Mouse (Mus musculus) intestine, embryonic 15.5 days (tissue): ENCODE results near the gene Pold2. TPM values are rescaled to one million over a fixed set of nuclear protein-coding genes. Genes with fewer than 3 reads are reported as not detected.
A peak's percentile ranks its signal among the peaks of the same experiment; 100 is the strongest.
"Not testable (repeated sequence)": the region's sequence is repeated elsewhere in the genome, so short reads cannot be mapped to it uniquely, and the experiment has no call there.

Experiments used
- ATAC-seq: fragments of 200-750 bp; cut with Nextera tagmentation; 2 replicates; pipeline ENCODE4 v1.8.0; 2017; ENCODE audit warnings: moderate TSS enrichment, moderate library complexity
- H3K27ac ChIP-seq: fragments of 300-500 bp; sonication (generic); 2 replicates; pipeline ENCODE4 v1.5.1; 2015; ENCODE audit warnings: mild to moderate bottlenecking, inconsistent platforms
- H3K27me3 ChIP-seq: fragments of 300-500 bp; sonication (generic); replicated peaks from 2 replicates; pipeline ENCODE4 v1.6.1; 2015; ENCODE audit warnings: inconsistent platforms
- H3K36me3 ChIP-seq: fragments of 300-500 bp; sonication (generic); 2 replicates; pipeline ENCODE4 v1.6.1; 2015; ENCODE audit warnings: inconsistent platforms
- H3K4me1 ChIP-seq: fragments of 300-500 bp; sonication (generic); replicated peaks from 2 replicates; pipeline ENCODE4 v1.6.1; 2015; ENCODE audit warnings: inconsistent platforms
- H3K4me2 ChIP-seq: fragments of 300-500 bp; sonication (generic); replicated peaks from 2 replicates; pipeline ENCODE4 v1.6.1; 2015; ENCODE audit warnings: mild to moderate bottlenecking, inconsistent platforms
- H3K4me3 ChIP-seq: fragments of 300-500 bp; sonication (generic); replicated peaks from 2 replicates; pipeline ENCODE4 v1.5.1; 2015; ENCODE audit warnings: inconsistent platforms
- H3K9ac ChIP-seq: fragments of 300-500 bp; sonication (generic); 2 replicates; pipeline ENCODE4 v1.6.1; 2015; ENCODE audit warnings: inconsistent platforms
- H3K9me3 ChIP-seq: fragments of 300-500 bp; sonication (generic); 2 replicates; pipeline ENCODE4 v1.6.1; 2016; ENCODE audit warnings: inconsistent platforms
- WGBS: fragments of 180-500 bp; shearing (Covaris S2); methylation state at CpG from one replicate; pipeline ENCODE4 v1.1.7; 2015; 5-methylcytosine and 5-hydroxymethylcytosine counted together
- polyA plus RNA-seq: library from polyadenylated mRNA; unstranded; fragments of >200 nt; fragmentation: Nextera tagmentation; extraction: Ambion mirVana; gene quantifications from 2 replicates; pipeline ENCODE4 v1.2.1, GENCODE M21; 2015

Pold2 gene
- polyA plus RNA-seq, 1 experiment from 2014 or later = 137 TPM

DNA sequence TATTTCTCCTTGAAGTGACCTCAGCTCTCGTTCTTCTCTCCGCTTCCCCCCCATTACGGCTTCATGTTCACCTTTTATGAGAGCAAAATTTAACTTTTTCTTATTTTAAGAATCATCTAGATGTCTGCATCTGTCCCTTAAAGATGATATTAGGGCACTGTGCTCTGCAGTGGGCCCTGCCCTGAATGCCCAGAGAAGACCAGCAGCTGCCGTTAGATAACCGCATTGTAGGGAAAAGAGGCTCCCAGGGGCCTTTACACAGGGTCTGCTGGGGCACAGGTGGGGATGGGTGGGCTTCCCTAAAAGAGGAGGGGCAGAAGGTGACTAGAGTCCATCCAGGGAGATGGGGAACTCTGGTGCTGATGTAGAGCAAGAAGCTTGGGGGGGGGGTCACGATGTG is 15.7 kb upstream of the Pold2 start:
- H3K36me3 ChIP-seq = no peaks in the 10 kb centered on the region
- peak overlapping the region; percentile 23; the same call in 1 of the 2 replicates for H3K27ac ChIP-seq
- no peak for ATAC-seq
- WGBS = 68% methylated on average over 6 of the region's 6 CpGs
- no peaks in the 10 kb centered on the region for H3K9me3 ChIP-seq
- H3K4me1 ChIP-seq = peaks cover 47% of the 10 kb centered on the region
- H3K4me2 ChIP-seq = no peak overlapping the region
- H3K9ac ChIP-seq = no peak overlapping the region
- no peaks in the 10 kb centered on the region for H3K27me3 ChIP-seq
- no peak overlapping the region for H3K4me3 ChIP-seq

DNA sequence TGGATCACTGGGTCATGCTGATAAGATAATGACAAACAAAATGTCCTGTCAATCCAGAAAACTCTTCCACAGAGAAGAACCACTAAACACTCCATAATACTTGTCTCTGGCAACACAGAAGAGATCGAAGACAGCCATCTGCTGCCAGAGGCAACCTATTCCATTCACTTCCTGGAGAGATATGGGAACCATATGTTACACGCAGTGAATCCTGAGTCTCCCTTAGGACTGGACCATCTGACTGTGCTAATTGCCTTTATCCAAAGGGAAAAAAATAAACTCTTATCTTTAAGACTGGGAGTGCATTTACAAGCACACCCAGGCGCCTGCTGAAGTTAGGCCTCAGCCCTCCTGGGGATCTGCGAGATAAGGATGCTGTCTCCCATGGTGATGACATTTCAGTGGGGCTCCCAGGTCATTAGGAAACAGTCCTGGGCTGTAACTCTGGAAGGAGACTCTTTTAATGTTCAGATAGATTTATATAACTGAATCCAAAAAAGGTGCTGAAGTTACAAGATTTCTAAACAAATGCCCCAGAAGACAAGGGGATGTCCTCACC is 14.8 kb upstream of the Pold2 start:
- Histone ChIP-seq H3K4me1 (peaks cover 41% of the 10 kb centered on the region), H3K9ac (no peak overlapping the region), H3K9me3 (no peaks in the 10 kb centered on the region), H3K4me2 (no peak overlapping the region), H3K27me3 (no peaks in the 10 kb centered on the region), H3K36me3 (no peaks in the 10 kb centered on the region), H3K27ac (0 out of 2 replicates have a peak overlapping the region, but pooled peaks have one; percentile 61), H3K4me3 (no peak overlapping the region)
- peak; percentile 61 for ATAC-seq
- WGBS = 23% methylated on average over 4 of the region's 4 CpGs

DNA sequence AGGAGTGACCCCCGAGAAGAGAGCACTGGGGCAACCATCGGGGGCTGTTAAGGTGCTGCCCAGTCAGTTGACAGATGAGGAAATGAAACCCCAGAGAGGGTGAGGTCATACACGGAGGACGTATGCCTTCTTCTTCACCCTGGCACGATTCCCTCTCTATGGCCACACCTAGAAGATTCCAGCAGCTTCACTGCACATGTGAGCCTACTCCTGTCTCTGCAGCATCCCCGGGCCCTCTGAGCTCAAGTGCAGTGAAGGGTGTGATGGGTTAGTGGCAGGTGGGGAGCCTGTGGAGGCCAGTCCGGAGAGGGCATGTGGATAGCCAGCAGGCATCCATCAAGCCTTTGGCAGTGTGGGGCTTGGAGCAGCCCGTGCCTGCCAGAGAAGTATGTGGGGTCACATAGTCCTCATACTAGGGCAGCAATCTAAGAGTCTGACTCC is 14.1 kb upstream of the Pold2 start:
- Histone ChIP-seq H3K9me3 (no peaks in the 10 kb centered on the region), H3K9ac (no peak overlapping the region), H3K27me3 (no peaks in the 10 kb centered on the region), H3K27ac (peak overlapping the region; percentile 61; the same call in 1 of the 2 replicates), H3K4me2 (no peak overlapping the region), H3K4me1 (peaks cover 35% of the 10 kb centered on the region), H3K4me3 (no peak overlapping the region), H3K36me3 (no peaks in the 10 kb centered on the region)
- 33% methylated on average over 8 of the region's 8 CpGs for WGBS
- peak; percentile 19 for ATAC-seq

DNA sequence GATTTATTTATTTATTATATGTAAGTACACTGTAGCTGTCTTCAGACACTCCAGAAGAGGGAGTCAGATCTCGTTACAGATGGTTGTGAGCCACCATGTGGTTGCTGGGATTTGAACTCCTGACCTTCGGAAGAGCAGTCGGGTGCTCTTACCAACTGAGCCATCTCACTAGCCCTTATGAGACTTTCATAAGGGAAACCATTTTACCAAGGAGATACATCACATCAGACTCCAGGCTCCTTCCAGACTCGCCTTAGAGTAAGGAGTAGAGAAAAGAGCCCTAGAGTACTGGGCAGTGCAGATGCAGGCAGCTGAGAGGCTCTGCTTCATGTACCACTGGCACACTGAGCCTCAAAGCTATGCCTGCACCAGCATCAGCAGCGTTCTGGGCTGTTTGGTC is 10.5 kb upstream of the Pold2 start:
- H3K4me1 ChIP-seq = peaks cover 20% of the 10 kb centered on the region
- not testable (repeated sequence) for H3K27me3 ChIP-seq, H3K9me3 ChIP-seq, H3K27ac ChIP-seq, H3K36me3 ChIP-seq, ATAC-seq, H3K9ac ChIP-seq, H3K4me3 ChIP-seq, H3K4me2 ChIP-seq
- WGBS = 64% methylated on average over 5 of the region's 5 CpGs

DNA sequence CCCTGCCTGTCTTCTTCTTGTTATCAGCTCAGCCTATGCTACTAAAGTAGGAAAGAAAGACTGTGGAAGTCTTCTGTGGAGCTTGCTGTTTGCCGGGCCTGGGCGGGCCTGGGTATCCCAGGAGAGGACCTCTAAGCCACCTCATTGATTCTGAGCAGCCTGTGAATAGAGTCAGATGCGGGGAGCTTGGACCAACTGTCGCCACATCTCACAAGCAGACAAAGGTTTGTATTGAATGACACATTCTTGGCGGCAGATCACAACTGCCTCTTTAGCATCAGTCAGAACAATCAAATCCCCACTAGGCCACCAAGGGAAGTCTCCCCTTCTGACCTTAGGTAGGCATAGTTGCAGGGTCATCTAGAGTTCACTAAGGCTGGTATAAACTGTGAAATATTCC is 9.2 kb upstream of the Pold2 start:
- H3K4me1 ChIP-seq = peaks cover 17% of the 10 kb centered on the region
- no peaks in the 10 kb centered on the region for H3K27me3 ChIP-seq
- whole genome bisulfite sequencing = 62% methylated on average over 5 of the region's 5 CpGs
- no peak overlapping the region for H3K27ac ChIP-seq
- H3K9me3 ChIP-seq = no peaks in the 10 kb centered on the region
- H3K4me3 ChIP-seq = no peak overlapping the region
- no peak overlapping the region for H3K9ac ChIP-seq
- no peak overlapping the region for H3K4me2 ChIP-seq
- no peaks in the 10 kb centered on the region for H3K36me3 ChIP-seq
- no peak for ATAC-seq

DNA sequence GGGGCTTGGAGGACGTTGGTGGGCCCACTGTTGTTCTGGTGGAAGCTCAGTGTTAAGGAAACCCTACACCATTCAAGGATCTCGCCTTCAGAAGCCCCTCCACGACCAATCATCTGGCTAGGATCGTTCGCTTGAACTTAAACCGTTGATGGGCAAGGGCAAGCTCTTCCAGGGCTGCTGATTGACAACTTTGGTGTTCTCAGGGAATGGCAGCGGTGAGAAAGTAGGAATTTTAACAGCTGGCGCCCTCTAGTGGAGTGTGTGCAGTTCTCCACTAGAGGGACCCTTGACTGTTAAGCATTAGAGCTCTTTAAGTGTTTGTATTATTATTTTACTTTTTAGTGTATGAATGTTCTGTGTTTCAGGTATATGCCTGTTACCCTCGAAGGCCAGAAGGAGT is 8.1 kb upstream of the Pold2 start:
- no peak overlapping the region for H3K4me3 ChIP-seq

DNA sequence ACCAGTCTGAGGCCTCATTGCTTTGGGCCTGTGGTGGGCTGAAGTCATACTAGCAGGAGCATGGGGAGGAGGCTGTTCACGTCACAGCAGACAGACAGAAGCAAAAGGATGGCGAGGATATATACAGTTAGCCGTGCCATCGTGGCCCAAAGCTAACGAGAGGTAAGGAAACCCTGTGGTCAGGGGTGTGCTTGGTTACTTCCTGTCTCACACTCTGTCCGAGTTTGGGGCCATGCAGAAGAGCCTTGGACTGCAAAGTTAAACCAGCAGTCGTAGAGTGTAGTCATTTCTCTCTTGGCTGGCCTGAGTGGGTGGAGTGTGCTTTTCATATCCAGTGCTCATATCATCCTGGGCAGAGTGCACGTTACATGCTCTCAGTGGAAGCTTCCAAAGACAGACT is 4.4 kb upstream of the Pold2 start:
- H3K4me3 ChIP-seq = no peak overlapping the region
- no peaks in the 10 kb centered on the region for H3K27me3 ChIP-seq
- ATAC-seq = no peak
- WGBS = 73% methylated on average over 8 of the region's 8 CpGs
- H3K9me3 ChIP-seq = no peaks in the 10 kb centered on the region
- H3K4me2 ChIP-seq = no peak overlapping the region
- H3K27ac ChIP-seq = no peak overlapping the region
- no peak overlapping the region for H3K9ac ChIP-seq
- H3K4me1 ChIP-seq = peaks cover 3% of the 10 kb centered on the region; the same call in 1 of the 2 replicates
- H3K36me3 ChIP-seq = no peaks in the 10 kb centered on the region

More for the DNA sequence above, 8.1 kb upstream of the Pold2 start:
- Histone ChIP-seq H3K27ac (no peak overlapping the region), H3K9ac (no peak overlapping the region), H3K9me3 (no peaks in the 10 kb centered on the region), H3K27me3 (no peaks in the 10 kb centered on the region), H3K36me3 (no peaks in the 10 kb centered on the region), H3K4me1 (0 out of 2 replicates have a peak, but pooled peaks cover 8% of the 10 kb centered on the region), H3K4me2 (no peak overlapping the region)
- ATAC-seq = no peak
- 19% methylated on average over 9 of the region's 9 CpGs for WGBS

DNA sequence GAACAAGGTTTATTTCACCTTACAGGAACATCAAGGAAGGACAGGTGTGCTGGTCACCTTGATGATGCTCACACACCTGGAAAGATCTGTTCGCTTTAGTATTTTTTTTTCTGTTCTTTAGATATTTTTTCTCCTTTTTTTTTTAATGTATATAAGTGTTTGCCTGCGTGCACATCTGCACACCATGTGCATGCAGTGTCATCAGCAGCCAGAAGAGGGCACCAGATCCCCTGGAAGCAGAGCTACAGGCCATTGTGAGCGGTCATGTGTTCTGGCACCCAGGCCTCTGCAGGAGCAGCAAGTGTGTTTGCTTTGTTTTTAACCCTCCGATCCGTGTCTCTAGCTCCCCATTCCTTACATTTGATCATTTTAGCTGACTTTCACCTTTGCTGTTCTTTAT is 1.8 kb upstream of the Pold2 start:
- H3K9ac ChIP-seq = no peak overlapping the region
- WGBS = 67% methylated on average over 5 of the region's 5 CpGs
- H3K36me3 ChIP-seq = peaks cover 4% of the 10 kb centered on the region; the same call in 1 of the 2 replicates
- H3K9me3 ChIP-seq = no peaks in the 10 kb centered on the region
- ATAC-seq = no peak
- H3K27ac ChIP-seq = no peak overlapping the region
- no peak overlapping the region for H3K4me3 ChIP-seq
- no peak overlapping the region for H3K4me2 ChIP-seq
- H3K27me3 ChIP-seq = no peaks in the 10 kb centered on the region
- H3K4me1 ChIP-seq = peaks cover 18% of the 10 kb centered on the region

DNA sequence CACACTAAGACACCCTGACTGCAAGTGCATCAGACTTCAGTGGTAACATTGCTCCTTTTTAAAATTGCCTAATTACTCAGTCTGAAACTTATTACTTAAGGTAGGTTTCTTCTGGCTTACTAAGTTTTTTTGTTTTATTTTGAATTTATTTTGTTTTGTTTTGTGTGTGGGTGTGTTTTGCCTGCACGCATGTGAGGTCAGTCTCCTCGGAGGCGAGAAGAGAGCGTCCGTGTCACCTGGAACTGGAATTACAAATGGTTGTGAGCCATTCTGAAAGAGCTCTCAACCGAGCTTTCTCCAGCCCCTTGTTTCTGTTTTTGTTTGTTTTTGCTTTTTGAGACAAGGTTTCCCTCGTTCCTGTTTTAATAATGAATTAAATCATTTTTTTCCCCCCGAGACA is 569 bp upstream of the Pold2 start:
- Histone ChIP-seq H3K4me2 (peak overlapping the region; percentile 79), H3K9me3 (no peaks in the 10 kb centered on the region), H3K4me1 (peaks cover 18% of the 10 kb centered on the region), H3K9ac (peak overlapping the region; percentile 53), H3K4me3 (peak overlapping the region; percentile 55), H3K27ac (peak overlapping the region; percentile 85), H3K36me3 (peaks cover 13% of the 10 kb centered on the region), H3K27me3 (no peaks in the 10 kb centered on the region)
- 41% methylated on average over 8 of the region's 8 CpGs for WGBS
- ATAC-seq = no peak

DNA sequence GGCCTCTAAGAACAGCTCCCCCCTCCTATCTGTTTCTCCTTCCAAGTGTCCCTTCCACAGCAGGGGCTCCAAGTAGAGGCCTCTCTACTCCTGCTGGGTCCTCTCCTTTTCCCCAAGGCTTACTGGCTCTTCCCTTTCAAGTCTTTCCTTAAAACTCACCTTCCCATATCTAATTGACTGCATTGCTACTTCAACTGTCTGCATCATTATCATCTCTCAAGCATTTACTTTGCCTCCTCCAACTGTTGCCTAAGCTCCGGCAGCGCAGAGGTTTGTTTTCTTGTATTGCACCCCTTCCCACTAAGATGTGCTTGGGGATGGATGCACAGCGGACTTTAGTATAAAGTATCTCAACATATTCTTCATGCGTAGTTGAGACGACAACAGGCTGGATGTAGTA is 671 bp downstream of the Pold2 start:
- peak overlapping the region; percentile 79 for H3K4me2 ChIP-seq
- 1% methylated on average over 5 of the region's 5 CpGs for WGBS
- H3K9ac ChIP-seq = peak overlapping the region; percentile 66
- peak overlapping the region; percentile 55 for H3K4me3 ChIP-seq
- ATAC-seq = no peak
- H3K4me1 ChIP-seq = peaks cover 18% of the 10 kb centered on the region
- H3K36me3 ChIP-seq = peaks cover 23% of the 10 kb centered on the region
- H3K9me3 ChIP-seq = no peaks in the 10 kb centered on the region
- no peaks in the 10 kb centered on the region for H3K27me3 ChIP-seq
- no peak overlapping the region for H3K27ac ChIP-seq

DNA sequence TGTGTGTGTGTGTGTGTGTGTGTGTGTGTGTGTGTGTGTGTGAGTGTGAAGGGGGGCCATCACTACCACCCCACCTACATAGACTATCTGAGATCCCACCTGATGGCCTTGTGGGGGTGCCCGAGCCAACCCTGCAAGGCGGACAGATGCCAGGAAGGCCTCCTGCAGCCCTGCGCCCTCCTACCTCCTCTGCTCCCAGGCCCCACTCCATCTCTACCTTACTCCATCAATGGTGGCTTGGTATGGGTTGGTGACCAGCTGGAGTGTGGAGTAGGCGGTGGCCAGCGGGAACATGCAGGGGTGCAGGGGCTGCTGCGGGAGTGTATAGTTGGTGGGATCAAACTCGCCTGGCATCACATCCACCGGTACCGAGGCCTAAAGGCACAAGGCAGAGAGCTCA is 4.9 kb downstream of the Pold2 start:
- no peak overlapping the region for H3K4me3 ChIP-seq
- H3K27ac ChIP-seq = no peak overlapping the region
- H3K4me1 ChIP-seq = peaks cover 15% of the 10 kb centered on the region
- peaks cover 32% of the 10 kb centered on the region for H3K36me3 ChIP-seq
- no peak overlapping the region for H3K4me2 ChIP-seq
- no peaks in the 10 kb centered on the region for H3K9me3 ChIP-seq
- no peak overlapping the region for H3K9ac ChIP-seq
- no peaks in the 10 kb centered on the region for H3K27me3 ChIP-seq
- no peak for ATAC-seq
- 98% methylated on average over 9 of the region's 9 CpGs for WGBS

DNA sequence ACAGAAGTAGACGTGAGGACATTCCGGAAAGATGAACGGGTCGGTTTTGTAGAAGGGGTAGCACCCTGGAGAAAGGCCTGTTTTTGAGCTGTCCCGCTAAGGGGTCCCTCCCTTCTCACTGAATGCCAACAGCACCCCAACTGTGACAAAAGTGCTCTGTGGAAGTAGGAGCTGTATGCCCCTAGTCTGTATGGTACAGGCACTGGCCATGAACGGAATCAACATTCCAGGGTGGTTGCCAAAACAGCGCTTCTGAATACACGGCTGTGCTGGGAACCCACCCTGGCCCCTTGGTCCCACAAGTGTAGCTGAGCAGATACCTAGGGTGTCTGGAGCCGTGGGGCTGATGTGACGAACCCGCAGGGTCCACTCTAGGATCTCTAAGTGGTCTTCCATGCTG is 5.4 kb downstream of the Pold2 start:
- H3K9ac ChIP-seq = no peak overlapping the region
- WGBS = 88% methylated on average over 11 of the region's 11 CpGs
- ATAC-seq = no peak
- peaks cover 32% of the 10 kb centered on the region for H3K36me3 ChIP-seq
- H3K4me1 ChIP-seq = peaks cover 15% of the 10 kb centered on the region
- no peaks in the 10 kb centered on the region for H3K27me3 ChIP-seq
- no peak overlapping the region for H3K4me3 ChIP-seq
- H3K4me2 ChIP-seq = no peak overlapping the region
- H3K27ac ChIP-seq = no peak overlapping the region
- H3K9me3 ChIP-seq = no peaks in the 10 kb centered on the region

DNA sequence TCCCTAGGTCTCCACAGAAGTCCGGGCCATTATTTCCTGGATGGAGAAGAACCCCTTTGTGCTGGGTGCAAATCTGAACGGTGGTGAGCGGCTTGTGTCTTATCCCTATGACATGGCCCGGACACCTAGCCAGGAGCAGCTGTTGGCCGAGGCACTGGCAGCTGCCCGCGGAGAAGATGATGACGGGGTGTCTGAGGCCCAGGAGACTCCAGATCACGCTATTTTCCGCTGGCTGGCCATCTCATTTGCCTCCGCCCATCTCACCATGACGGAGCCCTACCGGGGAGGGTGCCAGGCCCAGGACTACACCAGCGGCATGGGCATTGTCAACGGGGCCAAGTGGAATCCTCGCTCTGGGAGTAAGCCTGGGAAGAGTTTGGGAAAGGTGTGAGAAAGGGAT is 8.0 kb downstream of the Pold2 start:
- Histone ChIP-seq H3K9me3 (no peaks in the 10 kb centered on the region), H3K4me1 (no peaks in the 10 kb centered on the region), H3K4me2 (no peak overlapping the region), H3K9ac (no peak overlapping the region), H3K27me3 (no peaks in the 10 kb centered on the region), H3K4me3 (no peak overlapping the region), H3K27ac (no peak overlapping the region), H3K36me3 (peaks cover 28% of the 10 kb centered on the region)
- 89% methylated on average over 16 of the region's 16 CpGs for WGBS
- no peak for ATAC-seq
